Mouse (Mus musculus) urinary bladder, postnatal 36 days (tissue): ENCODE data around the gene Ftcd.
A peak's percentile ranks its signal among the peaks of the same experiment; 100 is the strongest.

ENCODE experiments used
- DNase-seq, 2 experiments: peaks; one replicate each; pipeline ENCODE4 v3.0.0; 2022; ENCODE audit warnings: low spot score in 2 of 2, mixed read lengths in 1 of 2

Ftcd gene

DNA sequence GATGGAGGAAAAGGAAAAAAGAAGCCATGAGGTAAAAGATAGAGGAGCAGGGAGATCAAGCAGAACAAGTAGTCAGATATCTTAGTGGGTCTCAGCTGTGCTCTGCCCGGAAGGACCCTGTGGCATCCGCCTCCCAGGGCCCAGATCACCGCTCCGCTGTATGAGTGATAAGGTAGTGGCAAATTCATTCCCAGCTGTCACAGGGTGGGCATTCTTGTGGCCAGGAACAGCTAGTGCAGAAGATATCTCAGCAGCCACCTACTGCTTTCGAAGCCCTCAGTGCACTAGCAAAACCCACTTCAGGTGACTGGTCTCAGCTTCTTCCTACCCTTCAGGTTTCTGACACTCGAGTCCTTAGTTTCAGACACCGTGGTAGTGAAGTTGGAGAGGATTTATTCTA is 37.0 kb downstream of the Ftcd start:
- no peak for DNase-seq

DNA sequence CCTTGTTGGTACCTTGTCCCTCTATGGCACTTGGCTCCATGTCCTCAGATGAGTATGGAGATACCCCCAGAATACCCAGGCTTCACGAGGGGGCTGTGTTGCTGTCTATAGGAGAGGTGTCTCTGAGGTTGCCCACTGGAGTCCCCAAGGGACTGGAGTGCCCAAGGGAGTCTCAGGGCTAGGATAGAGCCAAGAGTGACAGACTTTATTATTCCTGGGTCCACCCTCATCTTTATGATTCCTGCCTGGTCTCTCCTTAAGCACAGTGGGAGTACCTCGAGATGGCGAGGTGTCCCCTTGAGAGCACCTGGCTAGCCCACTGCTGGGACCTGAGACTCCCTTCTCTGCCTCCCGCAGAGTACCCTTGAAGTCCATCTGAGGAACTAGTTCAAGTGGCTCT is 47.0 kb downstream of the Ftcd start:
- DNase-seq: no peak

- DNase-seq: peak; percentile 87 to 92
Measured at GRCm38 (mm10) chr10:76622928-76623680, 47.7 kb downstream of the Ftcd start, which contains the start of gene Col6a2. Col6a2 (minus strand) TSS chr10:76623630.

DNA sequence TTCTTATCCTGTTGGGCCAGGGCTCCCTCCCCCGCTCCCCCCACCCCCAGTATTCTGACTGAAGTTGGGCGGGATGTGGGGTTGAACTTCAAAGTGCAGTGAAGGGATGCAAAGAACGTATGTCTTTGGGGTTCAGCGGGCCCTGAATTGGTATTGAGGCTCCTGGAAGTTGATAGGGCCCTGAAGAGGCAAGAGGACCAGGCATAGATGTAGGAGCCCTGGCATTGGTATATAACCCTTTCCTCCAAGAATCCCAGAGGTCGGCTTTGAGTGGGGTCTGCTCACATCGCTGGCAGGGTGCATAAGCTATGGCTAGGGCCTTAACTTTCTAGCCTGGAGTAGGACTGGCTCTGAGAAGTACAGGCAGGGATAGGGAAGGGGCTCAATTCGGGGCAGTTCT is 48.3 kb downstream of the Ftcd start:
- DNase-seq: no peak

GRCm38 (mm10) chr10:76624903-76625302 is 49.5 kb downstream of the Ftcd start:
- DNase-seq: no peak

DNA sequence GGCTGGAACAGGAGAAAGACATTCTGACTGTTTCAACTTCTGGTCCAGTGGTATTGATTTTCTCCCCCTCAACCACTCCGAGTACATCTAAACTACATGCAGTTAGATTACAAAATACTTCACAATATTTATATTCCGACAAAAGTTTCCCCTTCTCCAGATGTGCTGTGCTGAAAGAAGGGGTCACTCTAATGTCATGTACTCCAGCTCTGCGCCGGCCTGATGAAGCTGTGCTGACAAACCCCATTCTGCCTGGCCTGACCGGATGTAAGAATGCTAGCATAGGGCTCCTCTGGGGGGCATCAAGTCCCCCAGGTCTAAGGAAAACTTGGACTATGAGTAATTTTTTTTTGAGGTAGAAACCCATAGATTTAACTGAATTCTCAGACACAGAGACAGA is 52.3 kb downstream of the Ftcd start:
- DNase-seq: no peak

DNA sequence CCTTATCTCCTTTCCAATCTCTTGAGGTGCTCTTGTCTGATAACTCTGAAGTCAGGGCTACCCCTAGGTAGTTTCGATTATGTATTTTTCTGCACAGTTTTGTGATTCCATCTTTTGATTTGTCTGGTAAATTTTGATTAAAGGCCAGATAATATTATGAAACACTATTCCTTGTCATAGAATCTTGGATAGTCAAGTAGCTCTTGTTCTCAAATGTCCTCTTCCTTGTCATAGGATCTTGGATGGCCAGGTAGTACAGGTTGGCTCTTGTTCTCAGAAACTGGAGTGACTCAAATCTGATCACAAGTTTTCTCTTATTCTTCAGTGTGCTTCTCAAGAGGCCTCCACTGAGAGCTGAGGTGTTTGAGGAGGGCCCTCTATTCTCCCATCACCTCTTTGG is 55.2 kb downstream of the Ftcd start:
- no peak for DNase-seq

GRCm38 (mm10) chr10:76632630-76633029 is 57.2 kb downstream of the Ftcd start:
- DNase-seq: no peak

DNA sequence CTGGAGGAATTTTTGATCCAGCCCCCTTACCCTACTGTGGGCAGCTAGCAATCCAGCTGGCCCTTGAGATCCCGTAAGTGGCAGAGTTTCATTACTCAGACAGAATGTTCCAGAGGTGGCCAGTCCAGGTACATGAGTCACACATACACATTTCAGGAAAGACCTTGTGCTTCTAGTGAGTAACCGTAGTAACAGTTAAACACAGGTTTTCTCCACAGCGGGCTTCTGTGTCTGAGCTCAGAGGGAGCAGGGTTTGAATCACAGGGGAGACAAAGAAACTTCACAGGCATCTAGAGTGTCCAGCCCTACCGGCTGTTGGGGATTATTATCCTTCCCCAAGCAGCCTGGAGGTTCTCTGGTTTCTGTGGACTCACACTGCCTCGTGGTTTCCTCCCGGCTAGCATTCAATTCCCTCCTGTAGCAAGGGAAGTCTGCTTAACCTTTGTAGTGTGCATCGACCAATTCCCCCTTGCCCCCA is 58.7 kb downstream of the Ftcd start:
- DNase-seq: no peak

GRCm38 (mm10) chr10:76634584-76634983 is 59.1 kb downstream of the Ftcd start:
- no peak for DNase-seq

GRCm38 (mm10) chr10:76636026-76636425 is 60.6 kb downstream of the Ftcd start:
- DNase-seq: peak in 1 of 2 experiments; percentile 41

- DNase-seq: no peak
Measured at GRCm38 (mm10) chr10:76636601-76637000, 61.2 kb downstream of the Ftcd start.
